Mouse (Mus musculus) adrenal gland, postnatal 36 days (tissue): ENCODE data around the gene Gtf2e1. TPM values are rescaled to one million over a fixed set of nuclear protein-coding genes. Genes with fewer than 3 reads are reported as not detected.
A peak's percentile ranks its signal among the peaks of the same experiment; 100 is the strongest.

Source experiments
- DNase-seq, 2 experiments: peaks; one replicate each; pipeline ENCODE4 v3.0.0; 2021; ENCODE audit warnings: mixed read lengths in 1 of 2
- total RNA-seq, 2 experiments: library from RNA; stranded (reverse); gene quantifications; 2 replicates each; pipeline ENCODE4 v1.2.3; 2021

Gene Gtf2e1
- total RNA-seq, 2 experiments from 2014 or later: 14.8 to 15.9 TPM

- no peak for DNase-seq
Observed at GRCm38 (mm10) chr16:37546312-37546711, 6.7 kb upstream of the Gtf2e1 start.

GRCm38 (mm10) chr16:37540776-37541175, 1.2 kb upstream of the Gtf2e1 start:
- no peak for DNase-seq

DNA sequence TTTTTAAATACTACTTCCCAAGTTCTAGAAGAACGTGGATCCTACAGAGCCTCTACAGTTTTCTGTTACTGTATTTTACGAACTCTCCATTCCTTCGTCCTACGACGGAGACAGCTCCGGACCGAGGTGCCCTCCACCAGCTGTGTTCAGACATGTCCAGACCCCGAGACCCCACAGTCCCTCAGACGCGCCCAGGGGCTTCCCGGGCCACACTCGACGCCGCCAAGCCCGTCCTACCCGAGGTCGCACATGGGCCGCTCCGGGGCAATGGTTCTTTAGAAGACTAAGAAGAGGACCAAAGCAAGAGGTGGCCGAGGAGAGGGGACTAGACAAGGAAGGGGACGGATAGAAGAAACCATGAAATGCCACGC, 364 bp downstream of the Gtf2e1 start:
- DNase-seq: no peak

GRCm38 (mm10) chr16:37533369-37534068, 6.1 kb downstream of the Gtf2e1 start:
- no peak for DNase-seq

- no peak for DNase-seq
Observed at GRCm38 (mm10) chr16:37532046-37532445, 7.5 kb downstream of the Gtf2e1 start.

DNA sequence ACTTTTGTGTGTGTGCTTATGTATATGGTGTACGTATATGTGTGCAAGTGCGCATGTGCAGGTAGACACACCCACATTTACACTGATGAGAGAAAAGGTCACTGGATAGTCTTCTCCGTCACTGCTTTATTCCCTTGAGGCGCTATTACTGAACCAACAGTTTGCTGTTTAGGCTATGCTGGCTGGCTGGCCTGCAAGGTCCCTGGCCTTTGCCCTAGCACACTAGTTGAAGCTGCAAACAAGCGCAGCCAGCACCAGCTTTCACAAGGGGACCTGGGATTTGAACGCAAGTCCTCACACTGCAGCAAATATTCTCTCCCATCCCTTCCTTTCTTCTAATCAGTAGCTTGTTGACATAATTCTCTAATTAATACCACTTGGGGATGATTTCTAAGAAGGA, 9.4 kb downstream of the Gtf2e1 start:
- DNase-seq: peak in 1 of 2 experiments; percentile 23

DNA sequence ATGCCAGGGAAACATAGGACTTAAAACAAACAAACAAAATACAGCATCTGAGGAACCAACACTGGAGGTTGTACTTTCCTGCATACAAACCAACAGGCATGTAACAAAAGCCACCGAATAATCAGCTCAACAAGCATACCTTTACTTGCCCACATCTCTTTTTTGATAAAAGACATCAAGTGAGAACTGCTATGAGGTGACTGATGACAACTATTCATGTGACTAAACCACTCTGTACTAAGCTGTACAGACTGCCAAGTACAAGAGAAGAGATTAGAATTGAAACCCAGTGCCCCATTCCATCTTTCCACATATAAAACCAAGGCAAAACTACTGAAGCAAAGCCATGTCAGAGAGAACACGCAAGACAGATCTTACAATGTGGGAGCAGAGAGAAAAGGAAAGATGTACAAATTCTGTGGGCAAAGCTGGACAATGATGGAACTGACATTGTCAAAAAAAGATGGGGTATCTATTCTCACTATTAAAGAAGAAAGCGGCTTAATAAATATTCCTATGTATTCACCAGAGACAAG, 12.8 kb downstream of the Gtf2e1 start:
- no peak for DNase-seq

- DNase-seq: no peak
Observed at GRCm38 (mm10) chr16:37525121-37525520, 14.5 kb downstream of the Gtf2e1 start.

DNA sequence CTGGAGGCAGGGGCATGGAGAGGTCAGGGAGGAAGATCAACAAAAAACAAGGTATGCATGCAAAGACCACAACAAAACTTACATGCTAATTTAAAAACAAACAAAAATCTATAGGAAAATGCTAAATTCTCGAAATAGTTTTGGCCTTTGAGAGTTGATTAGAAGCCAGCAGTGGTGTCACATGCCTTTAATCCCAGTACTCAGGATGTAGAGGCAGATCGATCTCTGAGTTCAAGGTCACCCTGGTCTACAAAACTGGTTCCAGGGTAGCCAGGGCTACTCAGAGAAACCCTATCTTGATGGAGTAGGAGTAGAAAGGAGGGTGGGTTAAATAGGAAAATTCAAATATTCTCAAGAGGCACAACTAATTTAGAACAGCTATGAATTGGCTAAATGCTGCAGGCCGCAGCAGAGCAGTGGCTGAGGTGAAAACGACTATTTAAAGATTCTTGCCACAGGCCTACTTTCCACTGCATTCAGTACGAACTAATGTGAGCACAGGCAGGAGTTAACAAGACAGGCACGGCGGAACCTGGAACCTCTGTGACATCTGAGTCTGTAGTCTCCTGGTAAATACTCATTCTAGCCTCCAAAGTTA, 17.4 kb downstream of the Gtf2e1 start:
- DNase-seq: no peak

- DNase-seq: no peak
Observed at GRCm38 (mm10) chr16:37520190-37521040, 19.2 kb downstream of the Gtf2e1 start.

DNA sequence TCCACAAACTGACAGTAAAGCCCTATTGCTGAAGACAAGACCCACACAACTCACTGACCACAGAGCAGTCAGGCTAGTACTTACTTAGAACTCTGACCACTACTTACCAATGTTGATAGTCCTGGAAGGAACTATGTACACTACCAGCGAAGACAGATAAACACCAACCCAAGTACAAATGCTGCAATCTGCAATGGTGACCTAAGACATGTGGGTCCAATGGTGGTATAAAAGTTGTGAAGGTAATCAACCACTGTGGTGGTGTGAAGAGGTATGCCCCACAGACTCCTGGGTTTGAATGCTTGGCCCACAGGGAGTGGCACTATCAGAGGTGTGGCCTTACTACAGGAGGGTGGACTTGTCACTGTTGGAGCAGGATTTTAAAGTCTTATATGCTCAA, 19.9 kb downstream of the Gtf2e1 start:
- DNase-seq: no peak

DNA sequence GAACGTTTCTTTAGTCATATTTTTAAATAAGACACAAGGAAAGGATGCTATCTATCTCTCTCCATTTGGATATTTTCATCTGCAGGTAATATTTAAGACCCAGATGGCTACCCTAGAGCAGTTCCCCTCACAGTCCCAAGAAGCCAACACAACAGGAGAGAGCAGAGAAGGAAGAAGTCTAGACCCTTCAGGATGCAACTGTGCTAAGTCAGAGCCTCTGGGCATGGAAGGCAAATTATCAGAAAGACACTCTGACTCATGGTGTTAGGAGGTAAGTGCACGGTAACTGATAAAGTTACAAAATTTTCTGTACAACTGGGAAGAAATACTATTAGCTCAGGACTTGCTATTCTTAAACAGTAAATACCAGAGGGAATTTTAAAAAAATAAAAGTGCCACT, 20.9 kb downstream of the Gtf2e1 start:
- DNase-seq: no peak

DNA sequence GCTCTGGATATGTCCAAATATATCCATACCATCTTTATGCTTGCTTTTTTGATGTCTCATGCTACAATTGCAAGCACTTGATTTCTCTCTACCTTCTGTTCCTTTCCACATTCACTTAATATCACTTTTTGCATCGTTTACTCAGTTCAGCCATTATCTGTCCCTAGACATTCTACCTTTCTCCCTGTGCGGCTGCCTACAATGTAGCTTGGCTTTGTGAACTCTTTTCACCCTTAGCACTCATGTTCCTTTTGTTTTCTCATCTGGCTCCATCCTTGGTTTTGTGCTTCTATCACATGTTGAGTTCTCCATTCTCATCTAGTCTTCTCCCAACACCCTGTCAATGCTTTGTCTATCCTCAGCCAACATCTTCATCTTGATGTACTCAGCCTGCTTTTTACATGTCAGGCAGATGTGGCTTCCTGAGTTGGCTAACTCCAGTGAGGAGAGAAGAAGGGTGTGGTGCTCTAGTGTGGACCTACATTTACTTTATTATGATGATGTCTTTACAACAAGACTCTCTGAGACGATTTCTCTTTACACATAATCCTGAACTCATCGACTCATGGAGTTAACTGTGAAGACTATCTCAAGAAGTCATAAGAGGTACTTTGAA, 21.9 kb downstream of the Gtf2e1 start:
- DNase-seq: no peak

- no peak for DNase-seq
Observed at GRCm38 (mm10) chr16:37516376-37516993, 23.1 kb downstream of the Gtf2e1 start.

DNA sequence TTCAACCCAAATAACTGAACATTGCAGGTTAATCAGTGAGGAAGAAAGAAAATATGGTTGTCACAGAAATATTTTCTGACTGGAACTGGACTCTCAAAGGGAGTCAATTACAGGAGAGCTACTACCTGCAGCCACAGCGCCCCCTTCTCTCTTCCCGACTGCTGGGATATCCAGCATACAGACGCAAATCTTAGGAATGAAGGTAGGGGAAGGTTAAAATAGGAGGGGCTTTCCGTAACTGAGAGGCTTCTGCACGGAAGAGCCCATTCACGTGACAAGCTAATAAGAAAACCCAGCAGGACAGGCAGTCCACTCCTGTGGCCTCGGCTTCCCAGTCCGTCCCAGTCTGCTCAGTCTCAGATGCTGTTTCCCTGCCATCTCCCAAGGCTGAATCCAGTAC, 24.9 kb downstream of the Gtf2e1 start:
- no peak for DNase-seq

GRCm38 (mm10) chr16:37511489-37511888, 28.1 kb downstream of the Gtf2e1 start:
- DNase-seq: no peak

- no peak for DNase-seq
Observed at GRCm38 (mm10) chr16:37506751-37507150, 32.8 kb downstream of the Gtf2e1 start.

- peak in 1 of 2 experiments; percentile 6 for DNase-seq
Observed at GRCm38 (mm10) chr16:37504517-37504916, 35.1 kb downstream of the Gtf2e1 start.

GRCm38 (mm10) chr16:37498581-37498980, 41.0 kb downstream of the Gtf2e1 start:
- no peak for DNase-seq

- DNase-seq: no peak
Observed at GRCm38 (mm10) chr16:37495017-37495416, 44.6 kb downstream of the Gtf2e1 start.

- DNase-seq: no peak
Observed at GRCm38 (mm10) chr16:37486826-37487612, 52.6 kb downstream of the Gtf2e1 start.
